Mouse (Mus musculus): ENCODE results near the gene Trrap. TPM values are rescaled to one million over a fixed set of nuclear protein-coding genes. Genes with fewer than 3 reads are reported as not detected.
A peak's percentile ranks its signal among the peaks of the same experiment; 100 is the strongest.

The Trrap gene
- polyA plus RNA-seq, 1 experiment: 43.0 TPM

DNA sequence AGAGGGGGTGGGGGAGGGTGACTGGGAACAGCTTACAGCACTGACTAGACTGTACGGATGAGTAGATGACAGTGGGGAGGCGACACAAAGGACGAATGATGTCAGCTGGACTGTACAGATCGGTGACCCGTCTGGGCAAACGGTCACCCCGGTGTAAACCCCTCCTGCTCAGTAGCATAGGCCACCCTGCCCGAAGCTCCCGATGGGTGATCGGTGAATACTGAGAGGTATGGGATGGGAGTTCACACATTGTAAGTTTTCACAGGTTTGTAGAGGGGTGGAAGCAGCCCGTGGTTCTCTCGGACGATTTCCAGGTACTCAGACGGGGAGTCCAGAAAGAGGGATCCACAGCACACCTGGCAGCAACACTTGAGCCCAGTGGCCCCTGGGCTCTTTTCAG, 30.4 kb upstream of the Trrap start:
- H3K9me3 ChIP-seq: peaks cover 9% of the 10 kb centered on the region
- peaks cover 2% of the 10 kb centered on the region; the same call in 1 of the 2 replicates for H3K4me1 ChIP-seq
- H3K4me3 ChIP-seq (replicated peaks): no peak overlapping the region
- no peak for TF ChIP-seq FLI1 (IDR thresholded peaks at IDR 0.05; ENCODE audit: low read length)
- no peak for TF ChIP-seq GATA1 (IDR thresholded peaks at IDR 0.05; ENCODE audit: borderline replicate concordance, low read length)
- H3K36me3 ChIP-seq (replicated peaks; ENCODE audit: low read length): no peaks in the 10 kb centered on the region
- peaks cover 4% of the 10 kb centered on the region for H3K27me3 ChIP-seq (replicated peaks)

- no peaks in the 10 kb centered on the region for H3K36me3 ChIP-seq (replicated peaks; ENCODE audit: low read length)
- peaks cover 7% of the 10 kb centered on the region for H3K9me3 ChIP-seq
- H3K4me1 ChIP-seq: peaks cover 11% of the 10 kb centered on the region
- H3K27me3 ChIP-seq (replicated peaks): peaks cover 14% of the 10 kb centered on the region
- H3K4me3 ChIP-seq (replicated peaks): peak overlapping the region; percentile 6
- TF ChIP-seq FLI1 (IDR thresholded peaks at IDR 0.05; ENCODE audit: low read length) (no peak), GATA1 (IDR thresholded peaks at IDR 0.05; ENCODE audit: borderline replicate concordance, low read length) (no peak)
Observed at GRCm38 (mm10) chr5:144752432-144752831, 15.1 kb upstream of the Trrap start.

DNA sequence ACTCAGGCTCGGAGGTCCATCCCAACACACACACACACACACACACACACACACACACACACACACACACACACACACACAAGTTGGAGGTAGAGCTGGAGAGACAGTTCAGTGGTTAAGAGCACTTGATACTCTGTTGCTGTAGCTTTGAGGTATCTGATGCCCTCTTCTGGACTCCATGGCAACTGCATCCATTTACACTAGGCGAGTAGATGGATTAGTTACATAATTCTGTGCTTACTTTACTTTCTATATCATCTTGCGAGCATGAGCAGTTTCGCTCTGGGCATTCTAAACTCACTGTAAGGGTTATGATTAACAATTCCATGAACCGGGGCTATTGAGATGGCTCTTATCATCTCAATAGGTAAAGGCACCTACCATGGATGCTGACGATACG, 14.5 kb upstream of the Trrap start:
- H3K27me3 ChIP-seq (replicated peaks): peaks cover 18% of the 10 kb centered on the region
- H3K4me1 ChIP-seq: peaks cover 11% of the 10 kb centered on the region
- TF ChIP-seq FLI1 (IDR thresholded peaks at IDR 0.05; ENCODE audit: low read length) (no peak), GATA1 (IDR thresholded peaks at IDR 0.05; ENCODE audit: borderline replicate concordance, low read length) (no peak)
- peaks cover 7% of the 10 kb centered on the region for H3K9me3 ChIP-seq
- H3K36me3 ChIP-seq (replicated peaks; ENCODE audit: low read length): no peaks in the 10 kb centered on the region
- H3K4me3 ChIP-seq (replicated peaks): no peak overlapping the region

DNA sequence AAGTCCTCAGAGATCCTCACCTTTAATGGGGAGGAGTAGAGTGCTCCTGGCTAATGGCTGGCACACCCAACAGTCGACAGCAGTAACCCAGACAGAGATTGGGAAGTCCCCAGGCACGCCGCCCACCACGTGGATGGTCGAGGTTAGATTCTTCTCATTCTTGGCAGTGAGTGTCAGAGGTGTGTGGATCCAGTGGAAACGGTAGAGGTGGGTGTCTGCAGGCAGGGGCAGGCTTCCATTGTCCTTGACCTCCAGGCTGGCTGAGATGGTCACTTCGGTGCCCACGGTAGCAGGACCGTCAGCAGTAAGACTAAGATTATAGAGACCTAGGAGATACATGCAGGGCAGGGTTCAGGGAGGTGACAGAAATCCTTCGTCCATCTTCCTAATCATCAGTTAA, 12.3 kb upstream of the Trrap start:
- H3K27me3 ChIP-seq (replicated peaks): peaks cover 36% of the 10 kb centered on the region
- no peak overlapping the region for H3K4me3 ChIP-seq (replicated peaks)
- H3K4me1 ChIP-seq: peaks cover 16% of the 10 kb centered on the region
- no peaks in the 10 kb centered on the region for H3K36me3 ChIP-seq (replicated peaks; ENCODE audit: low read length)
- H3K9me3 ChIP-seq: no peaks in the 10 kb centered on the region
- TF ChIP-seq GATA1 (IDR thresholded peaks at IDR 0.05; ENCODE audit: borderline replicate concordance, low read length): no peak

GRCm38 (mm10) chr5:144757402-144757801, 10.1 kb upstream of the Trrap start:
- Histone ChIP-seq H3K27me3 (replicated peaks) (peaks cover 48% of the 10 kb centered on the region), H3K36me3 (replicated peaks; ENCODE audit: low read length) (no peaks in the 10 kb centered on the region), H3K4me1 (peaks cover 21% of the 10 kb centered on the region), H3K4me3 (replicated peaks) (no peak overlapping the region), H3K9me3 (no peaks in the 10 kb centered on the region)
- TF ChIP-seq GATA1 (IDR thresholded peaks at IDR 0.05; ENCODE audit: borderline replicate concordance, low read length): no peak
- TF ChIP-seq FLI1 (IDR thresholded peaks at IDR 0.05; ENCODE audit: low read length): no peak

- no peaks in the 10 kb centered on the region for H3K9me3 ChIP-seq
- H3K4me3 ChIP-seq (replicated peaks): no peak overlapping the region
- H3K27me3 ChIP-seq (replicated peaks): peaks cover 54% of the 10 kb centered on the region
- TF ChIP-seq GATA1 (IDR thresholded peaks at IDR 0.05; ENCODE audit: borderline replicate concordance, low read length): no peak
- TF ChIP-seq FLI1 (IDR thresholded peaks at IDR 0.05; ENCODE audit: low read length): no peak
- no peaks in the 10 kb centered on the region for H3K36me3 ChIP-seq (replicated peaks; ENCODE audit: low read length)
- H3K4me1 ChIP-seq: peaks cover 13% of the 10 kb centered on the region
Observed at GRCm38 (mm10) chr5:144758422-144758821, 9.1 kb upstream of the Trrap start.

GRCm38 (mm10) chr5:144761161-144761868, 6.2 kb upstream of the Trrap start, which contains the start of gene Tmem130:
Gene Tmem130 (minus strand): TSS chr5:144761818.
- no peak for TF ChIP-seq GATA1 (IDR thresholded peaks at IDR 0.05; ENCODE audit: borderline replicate concordance, low read length)
- no peak for TF ChIP-seq FLI1 (IDR thresholded peaks at IDR 0.05; ENCODE audit: low read length)
- H3K27me3 ChIP-seq (replicated peaks): peaks cover 56% of the 10 kb centered on the region
- no peaks in the 10 kb centered on the region for H3K9me3 ChIP-seq
- peaks cover 13% of the 10 kb centered on the region for H3K4me1 ChIP-seq
- H3K4me3 ChIP-seq (replicated peaks): peak within 1 kb of the TSS; percentile 70
- H3K36me3 ChIP-seq (replicated peaks; ENCODE audit: low read length): no peaks in the 10 kb centered on the region

GRCm38 (mm10) chr5:144766026-144766425, 1.5 kb upstream of the Trrap start:
- H3K36me3 ChIP-seq (replicated peaks; ENCODE audit: low read length): peaks cover 12% of the 10 kb centered on the region
- peaks cover 25% of the 10 kb centered on the region for H3K27me3 ChIP-seq (replicated peaks)
- H3K9me3 ChIP-seq: no peaks in the 10 kb centered on the region
- TF ChIP-seq GATA1 (IDR thresholded peaks at IDR 0.05; ENCODE audit: borderline replicate concordance, low read length) (no peak), FLI1 (IDR thresholded peaks at IDR 0.05; ENCODE audit: low read length) (no peak)
- H3K4me3 ChIP-seq (replicated peaks): no peak overlapping the region
- peaks cover 37% of the 10 kb centered on the region for H3K4me1 ChIP-seq

DNA sequence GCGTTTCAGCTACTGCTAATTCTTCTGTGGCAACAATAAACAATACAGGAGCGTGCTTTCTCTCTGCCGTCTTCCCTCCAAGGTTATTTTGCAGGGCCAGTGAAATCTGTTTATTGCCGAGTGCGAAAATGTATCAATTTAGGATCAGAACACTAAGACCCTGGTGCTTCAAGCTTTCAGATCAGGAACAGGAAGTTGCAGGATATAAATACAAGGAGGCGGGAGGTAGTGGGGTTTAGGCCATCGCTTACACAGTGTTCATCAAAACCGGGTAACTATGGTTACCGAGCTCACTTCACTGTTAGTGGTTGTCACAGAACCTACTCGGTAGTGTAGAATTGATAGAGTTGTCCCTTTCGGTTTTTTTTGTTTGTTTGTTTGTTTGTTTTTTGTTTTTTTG, 886 bp upstream of the Trrap start:
- Histone ChIP-seq H3K9me3 (no peaks in the 10 kb centered on the region), H3K4me1 (peaks cover 37% of the 10 kb centered on the region), H3K4me3 (replicated peaks) (no peak overlapping the region), H3K36me3 (replicated peaks; ENCODE audit: low read length) (peaks cover 19% of the 10 kb centered on the region), H3K27me3 (replicated peaks) (peaks cover 19% of the 10 kb centered on the region)
- TF ChIP-seq FLI1 (IDR thresholded peaks at IDR 0.05; ENCODE audit: low read length) (no peak), GATA1 (IDR thresholded peaks at IDR 0.05; ENCODE audit: borderline replicate concordance, low read length) (no peak)

DNA sequence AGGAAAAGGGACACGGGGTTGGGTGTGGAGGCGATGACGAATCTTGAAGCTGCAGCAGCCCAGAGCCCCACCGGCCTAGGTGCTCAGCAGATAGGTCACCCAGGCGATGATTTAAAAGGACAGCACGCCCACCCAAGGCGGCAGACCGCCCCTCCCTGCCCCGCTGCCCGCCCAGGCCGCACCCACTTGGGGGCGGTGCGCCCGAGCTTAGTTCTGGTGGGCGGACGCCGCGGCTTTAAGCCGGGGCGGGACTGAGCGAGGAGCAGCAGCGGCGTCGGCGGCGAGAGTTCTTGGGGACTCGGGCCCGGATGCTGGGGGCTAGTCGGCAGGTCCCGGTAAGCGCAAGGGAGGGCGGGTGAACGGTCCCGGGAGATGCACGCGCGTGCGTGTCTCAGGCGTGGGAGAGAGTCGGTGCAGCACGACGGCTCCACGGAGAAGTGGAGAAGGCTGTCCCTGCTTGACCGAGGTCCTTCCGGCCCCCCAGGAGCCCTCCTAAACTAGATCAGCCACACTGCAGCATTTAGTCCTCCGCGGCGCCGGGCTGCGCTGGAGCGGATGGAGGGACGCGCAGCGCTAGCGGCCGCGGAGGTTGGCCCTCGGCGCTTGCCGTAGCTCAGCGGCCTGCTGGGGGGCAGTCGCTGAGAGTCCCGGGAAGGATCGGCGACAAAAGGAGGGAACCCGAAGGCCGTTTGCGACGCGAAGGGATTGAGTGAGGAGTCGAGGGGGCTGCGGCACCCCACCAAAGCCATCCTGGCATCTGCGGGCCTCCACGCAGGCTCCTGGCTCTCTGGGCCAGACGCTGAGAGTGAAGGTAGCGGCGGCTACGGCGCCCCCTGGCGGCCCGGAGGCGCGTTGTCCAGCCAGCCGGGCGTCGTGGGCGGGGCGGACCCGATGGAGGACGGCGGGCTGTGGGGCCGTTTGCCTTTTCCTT, 644 bp downstream of the Trrap start:
- peaks cover 49% of the 10 kb centered on the region for H3K4me1 ChIP-seq
- no peaks in the 10 kb centered on the region for H3K9me3 ChIP-seq
- peaks cover 7% of the 10 kb centered on the region for H3K27me3 ChIP-seq (replicated peaks)
- peaks cover 30% of the 10 kb centered on the region for H3K36me3 ChIP-seq (replicated peaks; ENCODE audit: low read length)
- TF ChIP-seq FLI1 (IDR thresholded peaks at IDR 0.05; ENCODE audit: low read length) (peak; percentile 15; the same call in 1 of the 2 replicates), GATA1 (IDR thresholded peaks at IDR 0.05; ENCODE audit: borderline replicate concordance, low read length) (no peak)
- H3K4me3 ChIP-seq (replicated peaks): peak overlapping the region; percentile 100

Data from megakaryocyte, embryonic 14.5 days (primary cell).